ENCODE assay signal across 11 mouse cellular contexts in genomic region chr1:118912929-118913328, GRCm38 (mm10).
A peak's percentile ranks its signal among the peaks of the same experiment; 100 is the strongest.
DNase-seq lines count a peak whose midpoint lies in the region; ATAC-seq and TF ChIP-seq lines count a peak whose summit lies in the region.
"Had no signal": no experiment of that assay in that cellular context is flagged by ENCODE, and none has a peak within 500 bp of the region (broad histone marks: within the 10 kb centered on the region; RNA-seq: fewer than 3 reads in every experiment).

No protein-coding gene starts in this region.

- no peak overlapping the region for H3K27ac ChIP-seq in stomach, embryonic 16.5 days (ENCODE audit: low read length)
- no peak overlapping the region for H3K27ac ChIP-seq in stomach, postnatal 0 days (replicated peaks)
- no peak overlapping the region for H3K27ac ChIP-seq in hindbrain, embryonic 11.5 days (ENCODE audit: low read depth, low read length)
- H3K27ac ChIP-seq in midbrain, embryonic 13.5 days, result peak overlapping the region; percentile 51; the same call in 1 of the 2 replicates
- no peak overlapping the region for H3K27ac ChIP-seq in lung, postnatal 0 days (ENCODE audit: low read length)
- H3K27ac ChIP-seq: kidney, embryonic 15.5 days had no signal

- no peak overlapping the region for H3K4me3 ChIP-seq in stomach, embryonic 16.5 days (replicated peaks; ENCODE audit: low read length)
- H3K4me3 ChIP-seq in stomach, postnatal 0 days (ENCODE audit: low read depth, low read length), result no peak overlapping the region
- no peak overlapping the region for H3K4me3 ChIP-seq in hindbrain, embryonic 11.5 days (ENCODE audit: low read depth, low read length)
- H3K4me3 ChIP-seq in midbrain, embryonic 13.5 days (replicated peaks), result no peak overlapping the region
- no peak overlapping the region for H3K4me3 ChIP-seq in lung, postnatal 0 days (ENCODE audit: low read depth, low read length)
- H3K4me3 ChIP-seq: kidney, embryonic 15.5 days had no signal

- WGBS in stomach, embryonic 16.5 days, result 24% methylated on average over 6 of the region's 6 CpGs
- WGBS in stomach, postnatal 0 days, result 38% methylated on average over 6 of the region's 6 CpGs
- 22% methylated on average over 6 of the region's 6 CpGs for WGBS in hindbrain, embryonic 11.5 days
- 11% methylated on average over 6 of the region's 6 CpGs for WGBS in midbrain, embryonic 13.5 days
- WGBS in lung, postnatal 0 days, result 42% methylated on average over 6 of the region's 6 CpGs

- no peak overlapping the region for H3K4me2 ChIP-seq in stomach, embryonic 16.5 days (ENCODE audit: low read depth, low read length)
- no peak overlapping the region for H3K4me2 ChIP-seq in stomach, postnatal 0 days (replicated peaks; ENCODE audit: low read depth)
- H3K4me2 ChIP-seq in hindbrain, embryonic 11.5 days (replicated peaks; ENCODE audit: low read depth, low read length), result no peak overlapping the region
- H3K4me2 ChIP-seq in midbrain, embryonic 13.5 days (replicated peaks), result peak overlapping the region; percentile 37
- no peak overlapping the region for H3K4me2 ChIP-seq in lung, postnatal 0 days (replicated peaks; ENCODE audit: low read depth, low read length)
- H3K4me2 ChIP-seq: kidney, embryonic 15.5 days had no signal

- H3K9ac ChIP-seq in stomach, embryonic 16.5 days (ENCODE audit: low read length), result no peak overlapping the region
- H3K9ac ChIP-seq in stomach, postnatal 0 days (ENCODE audit: low read length), result no peak overlapping the region
- H3K9ac ChIP-seq in hindbrain, embryonic 11.5 days (ENCODE audit: low read depth, low read length), result no peak overlapping the region
- no peak overlapping the region for H3K9ac ChIP-seq in midbrain, embryonic 13.5 days (replicated peaks)
- no peak overlapping the region for H3K9ac ChIP-seq in lung, postnatal 0 days (replicated peaks; ENCODE audit: low read depth)
- H3K9ac ChIP-seq: kidney, embryonic 15.5 days had no signal

- no peaks in the 10 kb centered on the region for H3K9me3 ChIP-seq in stomach, embryonic 16.5 days (replicated peaks; ENCODE audit: control insufficient read depth, low read length)
- H3K9me3 ChIP-seq in stomach, postnatal 0 days (ENCODE audit: control insufficient read depth, low read length), result no peaks in the 10 kb centered on the region
- no peaks in the 10 kb centered on the region for H3K9me3 ChIP-seq in hindbrain, embryonic 11.5 days (ENCODE audit: control insufficient read depth, low read length)
- H3K9me3 ChIP-seq in midbrain, embryonic 13.5 days, result no peaks in the 10 kb centered on the region
- H3K9me3 ChIP-seq in lung, postnatal 0 days (ENCODE audit: low read length), result no peaks in the 10 kb centered on the region
- H3K9me3 ChIP-seq: kidney, embryonic 15.5 days had no signal

- H3K27me3 ChIP-seq in stomach, embryonic 16.5 days (ENCODE audit: control insufficient read depth, insufficient read depth, low read length), result 0 out of 2 replicates have a peak, but pooled peaks cover 3% of the 10 kb centered on the region
- H3K27me3 ChIP-seq in stomach, postnatal 0 days (ENCODE audit: control insufficient read depth, insufficient read depth, low read length), result no peaks in the 10 kb centered on the region
- H3K27me3 ChIP-seq in hindbrain, embryonic 11.5 days (ENCODE audit: control insufficient read depth, insufficient read depth, low read length), result 0 out of 2 replicates have a peak, but pooled peaks cover 3% of the 10 kb centered on the region
- peaks cover 11% of the 10 kb centered on the region for H3K27me3 ChIP-seq in midbrain, embryonic 13.5 days
- H3K27me3 ChIP-seq in lung, postnatal 0 days (replicated peaks; ENCODE audit: insufficient read depth, low read length), result peaks cover 5% of the 10 kb centered on the region; the same call in 1 of the 2 replicates

- H3K4me1 ChIP-seq in stomach, embryonic 16.5 days (ENCODE audit: control insufficient read depth, insufficient read depth, low read length), result peaks cover 34% of the 10 kb centered on the region
- no peaks in the 10 kb centered on the region; the same call in 1 of the 2 replicates for H3K4me1 ChIP-seq in stomach, postnatal 0 days (replicated peaks; ENCODE audit: control insufficient read depth, insufficient read depth)
- H3K4me1 ChIP-seq in hindbrain, embryonic 11.5 days (replicated peaks; ENCODE audit: control insufficient read depth, insufficient read depth, low read length), result peaks cover 20% of the 10 kb centered on the region
- peaks cover 75% of the 10 kb centered on the region for H3K4me1 ChIP-seq in midbrain, embryonic 13.5 days (replicated peaks)
- peaks cover 5% of the 10 kb centered on the region; the same call in 1 of the 2 replicates for H3K4me1 ChIP-seq in lung, postnatal 0 days (ENCODE audit: insufficient read depth, low read depth, low read length)

- no peaks in the 10 kb centered on the region for H3K36me3 ChIP-seq in stomach, embryonic 16.5 days (ENCODE audit: control insufficient read depth, insufficient read depth, low read length)
- no peaks in the 10 kb centered on the region for H3K36me3 ChIP-seq in stomach, postnatal 0 days (ENCODE audit: control insufficient read depth, insufficient read depth, low read length)
- H3K36me3 ChIP-seq in hindbrain, embryonic 11.5 days (ENCODE audit: control insufficient read depth, insufficient read depth, low read length), result no peaks in the 10 kb centered on the region
- no peaks in the 10 kb centered on the region for H3K36me3 ChIP-seq in midbrain, embryonic 13.5 days
- H3K36me3 ChIP-seq in lung, postnatal 0 days (ENCODE audit: insufficient read depth, low read length), result no peaks in the 10 kb centered on the region
- H3K36me3 ChIP-seq: kidney, embryonic 15.5 days had no signal

- no peak for TF ChIP-seq EP300 in stomach, postnatal 0 days (optimal IDR thresholded peaks at IDR 0.05)
- TF ChIP-seq EP300 in lung, postnatal 0 days (IDR thresholded peaks at IDR 0.05), result no peak

- no peak for DNase-seq in stomach, postnatal 0 days (ENCODE audit: low spot score)
- peak; percentile 42 for DNase-seq in hindbrain, embryonic 11.5 days (ENCODE audit: low spot score)
- DNase-seq in urinary bladder, postnatal 36 days (ENCODE audit: low spot score in 2 of 2), result no peak
- no peak for DNase-seq in lung, postnatal 0 days (ENCODE audit: low spot score)
- no peak for DNase-seq in urinary bladder, adult 2 months (ENCODE audit: low spot score)
- DNase-seq: adrenal gland, adult 2 months; cerebellum, postnatal 25 days; thymus, adult 2 months had no signal

- peak; percentile 11; the same call in 1 of the 2 replicates for ATAC-seq in stomach, embryonic 16.5 days (ENCODE audit: insufficient read depth, low FRiP score)
- ATAC-seq in stomach, postnatal 0 days (ENCODE audit: low FRiP score, low TSS enrichment), result no peak; the same call in 1 of the 2 replicates
- peak; percentile 30 for ATAC-seq in hindbrain, embryonic 11.5 days (ENCODE audit: low FRiP score)
- peak; percentile 19; the same call in 1 of the 2 replicates for ATAC-seq in midbrain, embryonic 13.5 days
- no peak for ATAC-seq in lung, postnatal 0 days

- TF ChIP-seq CTCF in stomach, postnatal 0 days (IDR thresholded peaks at IDR 0.05; ENCODE audit: low read depth), result no peak
- no peak for TF ChIP-seq CTCF in lung, postnatal 0 days (IDR thresholded peaks at IDR 0.05)

Comparison
In these comparisons a context has a peak if more than half of its experiments do, and no peak if none do; other contexts are left out.
1. ATAC-seq: peak in stomach, embryonic 16.5 days (single experiment), hindbrain, embryonic 11.5 days (single experiment) and midbrain, embryonic 13.5 days (single experiment); none in stomach, postnatal 0 days (single experiment) and lung, postnatal 0 days (single experiment).